In the genomic region with DNA sequence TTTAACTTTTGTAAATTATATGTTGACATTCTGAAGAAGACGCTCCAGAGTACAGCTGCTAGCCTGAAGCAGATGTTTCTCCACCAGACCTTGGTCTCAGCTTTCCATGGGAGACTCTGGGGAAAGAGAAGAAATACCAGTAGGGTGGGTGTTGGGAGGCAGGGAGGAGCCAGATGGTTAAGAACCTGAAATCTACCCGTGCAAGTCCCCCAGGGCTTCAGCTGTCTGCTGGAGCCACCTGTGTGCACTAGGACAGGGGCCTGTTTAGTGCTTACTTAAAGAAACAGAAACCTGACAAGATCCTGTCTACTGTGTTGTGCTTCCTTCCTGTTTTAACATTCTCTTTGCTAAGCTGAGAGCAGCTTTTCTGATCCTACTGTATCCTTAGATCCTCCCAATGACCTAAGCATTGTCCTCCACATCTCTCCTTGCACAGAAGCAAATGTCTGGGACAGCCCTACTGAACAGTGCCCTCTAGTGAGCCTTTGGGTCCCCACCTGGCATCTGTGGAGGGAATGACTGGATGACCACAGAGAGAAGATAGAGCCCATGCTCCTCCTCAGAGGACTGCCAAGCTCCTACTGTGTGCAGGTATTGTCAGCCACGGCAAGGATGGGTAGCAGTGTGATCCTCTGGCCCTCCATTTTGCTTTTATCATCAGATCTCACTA, we compare ENCODE assay signal across 8 mouse cellular contexts.
DNase-seq lines count a peak whose midpoint lies in the region; ATAC-seq and TF ChIP-seq lines count a peak whose summit lies in the region.

No protein-coding gene starts in this region.

- H3K27ac ChIP-seq in CH12.LX (ENCODE audit: insufficient read depth, low read depth): no peak overlapping the region
- H3K27ac ChIP-seq in stomach, postnatal 0 days (replicated peaks): no peak overlapping the region

- TF ChIP-seq POLR2A in CH12.LX (IDR thresholded peaks at IDR 0.05; ENCODE audit: low read depth, low read length): no peak

- dilution Hi-C loops in CH12.LX (cut with MboI; ENCODE audit: extremely low pct_ligation_motif_present, extremely low pct_unique_long_range_greater_than_20kb, low sequenced_read_pairs): no loop called here

- no peaks in the 10 kb centered on the region for H3K27me3 ChIP-seq in CH12.LX (replicated peaks)
- H3K27me3 ChIP-seq in stomach, postnatal 0 days (ENCODE audit: control insufficient read depth, insufficient read depth, low read length): no peaks in the 10 kb centered on the region

- peak; percentile 33 to 81 for TF ChIP-seq CTCF in CH12.LX (conservative IDR thresholded peaks at IDR 0.05 in 1 of 2, IDR thresholded peaks at IDR 0.05 in 1 of 2; ENCODE audit: low read depth in 2 of 2, low read length in 2 of 2)
- TF ChIP-seq CTCF in stomach, postnatal 0 days (IDR thresholded peaks at IDR 0.05; ENCODE audit: low read depth): peak; percentile 88

- H3K9me3 ChIP-seq in CH12.LX (replicated peaks; ENCODE audit: low read length): no peaks in the 10 kb centered on the region
- H3K9me3 ChIP-seq in stomach, postnatal 0 days (ENCODE audit: control insufficient read depth, low read length): no peaks in the 10 kb centered on the region

- H3K79me2 ChIP-seq in CH12.LX (replicated peaks; ENCODE audit: control insufficient read depth, extremely low read depth, insufficient read depth, poor library complexity, severe bottlenecking): no peaks in the 10 kb centered on the region

- TF ChIP-seq EP300 in CH12.LX (IDR thresholded peaks at IDR 0.05; ENCODE audit: low read length): no peak
- no peak for TF ChIP-seq EP300 in stomach, postnatal 0 days (optimal IDR thresholded peaks at IDR 0.05)

- peaks cover 21 to 74% of the 10 kb centered on the region in 2 experiments for H3K4me1 ChIP-seq in CH12.LX (ENCODE audit: control insufficient read depth in 1 of 2, insufficient read depth in 2 of 2)
- no peaks in the 10 kb centered on the region for H3K4me1 ChIP-seq in stomach, postnatal 0 days (replicated peaks; ENCODE audit: control insufficient read depth, insufficient read depth)

- H3K9ac ChIP-seq in CH12.LX (ENCODE audit: insufficient read depth, low read depth): no peak overlapping the region
- no peak overlapping the region for H3K9ac ChIP-seq in stomach, postnatal 0 days (ENCODE audit: low read length)

- TF ChIP-seq RAD21 in CH12.LX (IDR thresholded peaks at IDR 0.05; ENCODE audit: low read depth, low read length): peak; percentile 57

- H3K4me3 ChIP-seq in CH12.LX (replicated peaks in 1 of 3; ENCODE audit: low read depth in 2 of 3, low read length in 2 of 3, poor library complexity in 1 of 3): no peak overlapping the region
- no peak overlapping the region for H3K4me3 ChIP-seq in stomach, postnatal 0 days (ENCODE audit: low read depth, low read length)

- no peaks in the 10 kb centered on the region for H3K36me3 ChIP-seq in CH12.LX (replicated peaks in 1 of 2; ENCODE audit: control insufficient read depth in 1 of 2, insufficient read depth in 1 of 2, low read length in 1 of 2)
- H3K36me3 ChIP-seq in stomach, postnatal 0 days (ENCODE audit: control insufficient read depth, insufficient read depth, low read length): no peaks in the 10 kb centered on the region

- peak; percentile 27 to 42 for DNase-seq in layer of hippocampus, postnatal 10 days (ENCODE audit: low spot score in 2 of 2)
- no peak for DNase-seq in layer of hippocampus, adult 9-11 months
- peak; percentile 71 for DNase-seq in CH12.LX (ENCODE audit: extremely low read depth)
- peak; percentile 78 for DNase-seq in adrenal gland, postnatal 14 days
- peak; percentile 50 for DNase-seq in gastrocnemius, adult 18-20 months (ENCODE audit: low spot score)
- peak; percentile 72 to 81 for DNase-seq in kidney, postnatal 4 days
- peak; percentile 71 for DNase-seq in stomach, postnatal 0 days (ENCODE audit: low spot score)

- in situ Hi-C loops in CH12.LX (cut with MboI; ENCODE audit: low pct_ligation_motif_present, low pct_unique_long_range_greater_than_20kb, low sequenced_read_pairs): no loop called here

- peak; percentile 61 for ATAC-seq in stomach, postnatal 0 days (ENCODE audit: low FRiP score, low TSS enrichment)
- ATAC-seq in monocyte, adult 5-6 weeks (replicated peaks; ENCODE audit: insufficient number of reproducible peaks, low FRiP score, low TSS enrichment, poor library complexity, severe bottlenecking): no peak

- WGBS in stomach, postnatal 0 days: 48% methylated on average over 3 of the region's 3 CpGs

- H3K4me2 ChIP-seq in CH12.LX (ENCODE audit: insufficient read depth, low read depth, poor library complexity, severe bottlenecking): no peak overlapping the region
- H3K4me2 ChIP-seq in stomach, postnatal 0 days (replicated peaks; ENCODE audit: low read depth): no peak overlapping the region

TF ChIP-seq in CH12.LX, 34 proteins besides CTCF, POLR2A, EP300 and RAD21:
- TF ChIP-seq ZKSCAN1 (IDR thresholded peaks at IDR 0.05; ENCODE audit: borderline replicate concordance, low read depth, low read length) (peak; percentile 93), IRF4 (IDR thresholded peaks at IDR 0.05; ENCODE audit: low read depth, low read length) (peak; percentile 19; the same call in 1 of the 2 replicates), E2F4 (IDR thresholded peaks at IDR 0.05; ENCODE audit: insufficient replicate concordance, low read depth, low read length) (no peak), UBTF (IDR thresholded peaks at IDR 0.05; ENCODE audit: low read depth, low read length) (no peak), JUND (conservative IDR thresholded peaks at IDR 0.05; ENCODE audit: low read depth, low read length) (0 out of 2 replicates have a peak, but pooled peaks have one; percentile 30), RCOR1 (conservative IDR thresholded peaks at IDR 0.05; ENCODE audit: low read depth, low read length) (no peak), CHD2 (IDR thresholded peaks at IDR 0.05; ENCODE audit: low read length) (no peak), ETS1 (conservative IDR thresholded peaks at IDR 0.05; ENCODE audit: low read depth, low read length) (peak; percentile 27), SMC3 (IDR thresholded peaks at IDR 0.05; ENCODE audit: low read depth, low read length) (peak; percentile 70), JUN (IDR thresholded peaks at IDR 0.05; ENCODE audit: insufficient read depth, low read depth, low read length) (no peak)
